Mouse (Mus musculus): ENCODE measurements around the gene Dock10.

GRCm38 (mm10) chr1:80720146-80720545 lies 38.2 kb downstream of the Dock10 start:
- TF ChIP-seq CTCF (IDR thresholded peaks at IDR 0.05; ENCODE audit: low read depth) (no peak), EP300 (IDR thresholded peaks at IDR 0.05; ENCODE audit: low read depth) (no peak)
